Mouse (Mus musculus) midbrain, embryonic 10.5 days (tissue): ENCODE data around the gene Olfr600. TPM values are rescaled to one million over a fixed set of nuclear protein-coding genes. Genes with fewer than 3 reads are reported as not detected.
"Not testable (repeated sequence)": the region's sequence is repeated elsewhere in the genome, so short reads cannot be mapped to it uniquely, and the experiment has no call there.

Experiments
- DNase-seq: peaks from one replicate; pipeline ENCODE4 v3.0.0-alpha.2; 2017; ENCODE audit warnings: low spot score
- H3K27ac ChIP-seq: fragments of 300-500 bp; sonication (generic); replicated peaks from 2 replicates; pipeline ENCODE4 v1.5.1; 2016; ENCODE audit warnings: mild to moderate bottlenecking
- H3K27me3 ChIP-seq: fragments of 300-500 bp; sonication (generic); 2 replicates; pipeline ENCODE4 v1.6.1; 2016; ENCODE audit warnings: low read depth, mild to moderate bottlenecking; ENCODE audit not compliant: poor library complexity, severe bottlenecking
- H3K36me3 ChIP-seq: fragments of 300-500 bp; sonication (generic); 2 replicates; pipeline ENCODE4 v1.6.1; 2016; ENCODE audit warnings: mild to moderate bottlenecking, moderate library complexity
- H3K4me1 ChIP-seq: fragments of 300-500 bp; sonication (generic); 2 replicates; pipeline ENCODE4 v1.6.1; 2016
- H3K4me3 ChIP-seq: fragments of 300-500 bp; sonication (generic); 2 replicates; pipeline ENCODE4 v1.5.1; 2016; ENCODE audit warnings: mild to moderate bottlenecking, moderate library complexity
- H3K9me3 ChIP-seq: fragments of 300-500 bp; sonication (generic); replicated peaks from 2 replicates; pipeline ENCODE4 v1.6.1; 2016; ENCODE audit warnings: mild to moderate bottlenecking
- WGBS: fragments of 180-500 bp; shearing (Covaris S2); methylation state at CpG from one replicate; pipeline ENCODE4 v1.1.7; 2016; 5-methylcytosine and 5-hydroxymethylcytosine counted together
- polyA plus RNA-seq: library from polyadenylated mRNA; unstranded; fragments of >200 nt; fragmentation: Nextera tagmentation; extraction: Ambion mirVana; gene quantifications from 2 replicates; pipeline ENCODE4 v1.2.1, GENCODE M21; 2016

The Olfr600 gene
- not detected in 2 replicates for polyA plus RNA-seq

- Histone ChIP-seq H3K27me3 (no peaks in the 10 kb centered on the region), H3K27ac (no peak within 1 kb of the TSS), H3K4me1 (no peaks in the 10 kb centered on the region), H3K36me3 (no peaks in the 10 kb centered on the region), H3K4me3 (no peak within 1 kb of the TSS), H3K9me3 (no peaks in the 10 kb centered on the region)
- no peak for DNase-seq
Observed at GRCm38 (mm10) chr7:103349569-103349968, at the start of gene Olfr600. Gene Olfr600 (minus strand): TSS chr7:103349669.

- Histone ChIP-seq H3K4me3 (no peak overlapping the region), H3K9me3 (no peaks in the 10 kb centered on the region), H3K27ac (no peak overlapping the region), H3K36me3 (no peaks in the 10 kb centered on the region), H3K27me3 (no peaks in the 10 kb centered on the region), H3K4me1 (no peaks in the 10 kb centered on the region)
- no peak for DNase-seq
- WGBS: 17% methylated on average over 1 of the region's 1 CpGs
Observed at GRCm38 (mm10) chr7:103398981-103399380, 49.5 kb upstream of the Olfr600 start.

GRCm38 (mm10) chr7:103397758-103398157 is 48.3 kb upstream of the Olfr600 start:
- H3K36me3 ChIP-seq: no peaks in the 10 kb centered on the region
- H3K4me3 ChIP-seq: no peak overlapping the region
- H3K27me3 ChIP-seq: no peaks in the 10 kb centered on the region
- no peak for DNase-seq
- no peaks in the 10 kb centered on the region for H3K9me3 ChIP-seq
- no peaks in the 10 kb centered on the region for H3K4me1 ChIP-seq
- no peak overlapping the region for H3K27ac ChIP-seq

GRCm38 (mm10) chr7:103386077-103386476 is 36.6 kb upstream of the Olfr600 start, which contains the start of gene Olfr603:
Gene Olfr603 (minus strand): TSS chr7:103386177.
- Histone ChIP-seq H3K27me3 (no peaks in the 10 kb centered on the region), H3K4me1 (no peaks in the 10 kb centered on the region), H3K4me3 (no peak within 1 kb of the TSS), H3K36me3 (no peaks in the 10 kb centered on the region), H3K9me3 (no peaks in the 10 kb centered on the region), H3K27ac (no peak within 1 kb of the TSS)
- no peak for DNase-seq

- H3K27me3 ChIP-seq: no peaks in the 10 kb centered on the region
- DNase-seq: no peak
- H3K36me3 ChIP-seq: no peaks in the 10 kb centered on the region
- WGBS: 95% methylated on average over 1 of the region's 1 CpGs
- no peak within 1 kb of the TSS for H3K27ac ChIP-seq
- H3K4me3 ChIP-seq: no peak within 1 kb of the TSS
- no peaks in the 10 kb centered on the region for H3K9me3 ChIP-seq
- H3K4me1 ChIP-seq: no peaks in the 10 kb centered on the region
Observed at GRCm38 (mm10) chr7:103362555-103362954, 13.1 kb upstream of the Olfr600 start, which contains the start of gene Olfr601. Gene Olfr601 (minus strand): TSS chr7:103362655.

GRCm38 (mm10) chr7:103335617-103336016 is 13.9 kb downstream of the Olfr600 start, which contains the start of gene Olfr599:
Gene Olfr599 (plus strand): TSS chr7:103335917.
- Histone ChIP-seq H3K36me3 (no peaks in the 10 kb centered on the region), H3K9me3 (no peaks in the 10 kb centered on the region), H3K27me3 (no peaks in the 10 kb centered on the region), H3K4me1 (no peaks in the 10 kb centered on the region), H3K27ac (no peak within 1 kb of the TSS), H3K4me3 (no peak within 1 kb of the TSS)
- no peak for DNase-seq
- WGBS: 89% methylated on average over 1 of the region's 1 CpGs

DNA sequence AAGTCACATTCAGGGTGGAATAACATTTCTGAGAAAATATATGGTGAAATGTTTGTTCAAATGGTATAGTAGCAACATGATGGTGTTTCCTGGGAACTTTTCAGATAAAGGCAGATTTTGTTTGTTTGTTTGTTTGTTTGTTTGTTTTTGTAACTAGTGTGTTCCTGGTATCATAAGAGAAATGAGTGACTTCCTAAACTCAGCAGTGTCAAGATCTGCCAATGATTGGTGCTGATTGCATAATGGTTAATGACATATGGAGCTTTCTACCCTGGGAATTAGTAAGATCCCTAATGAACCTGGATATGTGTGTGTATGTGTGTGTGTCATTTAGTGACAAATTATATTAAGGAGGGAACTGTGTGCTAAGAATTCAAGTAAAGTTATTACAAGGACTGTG is 26.2 kb downstream of the Olfr600 start, which contains the start of gene Olfr598:
TSS of gene Olfr598 (plus strand) at position 301 of the 400 bp plus-strand sequence.
- no peak within 1 kb of the TSS for H3K4me3 ChIP-seq
- H3K9me3 ChIP-seq: no peaks in the 10 kb centered on the region
- DNase-seq: no peak
- H3K27ac ChIP-seq: no peak within 1 kb of the TSS
- H3K4me1 ChIP-seq: no peaks in the 10 kb centered on the region
- no peaks in the 10 kb centered on the region for H3K36me3 ChIP-seq
- H3K27me3 ChIP-seq: no peaks in the 10 kb centered on the region

DNA sequence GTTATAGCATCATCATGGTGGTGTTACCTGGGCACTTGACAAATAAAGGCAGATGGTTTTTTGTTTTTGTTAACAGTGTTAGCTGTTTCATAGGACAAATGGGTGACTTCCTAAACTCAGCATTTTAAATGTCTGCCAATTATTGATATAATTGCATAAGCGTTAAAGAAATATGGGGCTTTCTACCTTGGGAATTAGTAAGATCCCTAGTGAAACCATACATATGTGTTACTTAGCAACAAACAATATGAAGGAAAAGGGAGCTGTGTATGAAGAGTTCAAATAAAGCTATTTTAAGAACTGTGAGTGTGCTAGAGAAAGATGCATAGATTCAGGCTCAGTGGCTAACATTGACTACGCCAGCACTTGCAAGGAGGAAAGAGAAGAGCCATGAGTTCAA is 33.5 kb downstream of the Olfr600 start, which contains the start of gene Olfr597:
TSS of gene Olfr597 (plus strand) at position 301 of the 400 bp plus-strand sequence.
- not testable (repeated sequence) for H3K4me3 ChIP-seq, DNase-seq, H3K27ac ChIP-seq, H3K27me3 ChIP-seq, H3K4me1 ChIP-seq, H3K9me3 ChIP-seq, H3K36me3 ChIP-seq
- 95% methylated on average over 2 of the region's 2 CpGs for WGBS

GRCm38 (mm10) chr7:103305348-103305747 is 44.1 kb downstream of the Olfr600 start, which contains the start of gene Olfr596:
Gene Olfr596 (plus strand): TSS chr7:103305648.
- H3K4me3 ChIP-seq, H3K9me3 ChIP-seq: not testable (repeated sequence)
- 88% methylated on average over 2 of the region's 2 CpGs for WGBS

More at GRCm38 (mm10) chr7:103305348-103305747, 44.1 kb downstream of the Olfr600 start, which contains the start of gene Olfr596:
- not testable (repeated sequence) for H3K27me3 ChIP-seq, H3K36me3 ChIP-seq, H3K27ac ChIP-seq, H3K4me1 ChIP-seq, DNase-seq

Other genes with a start within 250 kb of the Olfr600 start
- gene Olfr586, start 224.0 kb downstream of the Olfr600 start, polyA plus RNA-seq: not detected in 2 replicates
- gene Olfr588-ps1, start 208.8 kb downstream of the Olfr600 start, polyA plus RNA-seq: not detected in 2 replicates
- not detected in 2 replicates for gene Olfr589, start 193.3 kb downstream of the Olfr600 start, polyA plus RNA-seq
- not detected in 2 replicates for gene Olfr591, start 171.3 kb downstream of the Olfr600 start, polyA plus RNA-seq
- not detected in 2 replicates for gene Olfr592, start 164.9 kb downstream of the Olfr600 start, polyA plus RNA-seq
- gene Olfr593, start 137.8 kb downstream of the Olfr600 start, polyA plus RNA-seq: not detected in 2 replicates
- gene Olfr594, start 132.7 kb downstream of the Olfr600 start, polyA plus RNA-seq: not detected in 2 replicates
- gene Usp17ld, start 97.2 kb downstream of the Olfr600 start, polyA plus RNA-seq: not detected in 2 replicates
- gene Olfr596, start 44.0 kb downstream of the Olfr600 start, polyA plus RNA-seq: not detected in 2 replicates
- gene Olfr597, start 33.4 kb downstream of the Olfr600 start, polyA plus RNA-seq: not detected in 2 replicates
- gene Olfr598, start 26.1 kb downstream of the Olfr600 start, polyA plus RNA-seq: not detected in 2 replicates
- not detected in 2 replicates for gene Olfr599, start 13.8 kb downstream of the Olfr600 start, polyA plus RNA-seq
- not detected in 2 replicates for gene Olfr601, start 13.0 kb upstream of the Olfr600 start, polyA plus RNA-seq
- gene Olfr603, start 36.5 kb upstream of the Olfr600 start, polyA plus RNA-seq: not detected in 2 replicates
- not detected in 2 replicates for gene Usp17lc, start 65.4 kb upstream of the Olfr600 start, polyA plus RNA-seq
- gene Olfr605, start 95.8 kb upstream of the Olfr600 start, polyA plus RNA-seq: not detected in 2 replicates
- gene Olfr606, start 99.4 kb upstream of the Olfr600 start, polyA plus RNA-seq: not detected in 2 replicates
- not detected in 2 replicates for gene Olfr607, start 114.5 kb upstream of the Olfr600 start, polyA plus RNA-seq
- gene Olfr608, start 120.2 kb upstream of the Olfr600 start, polyA plus RNA-seq: not detected in 2 replicates
- not detected in 2 replicates for gene Olfr609, start 148.4 kb upstream of the Olfr600 start, polyA plus RNA-seq
- not detected in 2 replicates for gene Olfr610, start 162.5 kb upstream of the Olfr600 start, polyA plus RNA-seq
- gene Olfr611, start 171.2 kb upstream of the Olfr600 start, polyA plus RNA-seq: not detected in 2 replicates
- not detected in 2 replicates for gene Olfr612, start 193.0 kb upstream of the Olfr600 start, polyA plus RNA-seq
- not detected in 2 replicates for gene Olfr613, start 198.4 kb upstream of the Olfr600 start, polyA plus RNA-seq
- not detected in 2 replicates for gene Olfr615, start 206.4 kb upstream of the Olfr600 start, polyA plus RNA-seq
- not detected in 2 replicates for gene Olfr616, start 219.5 kb upstream of the Olfr600 start, polyA plus RNA-seq
- gene Olfr617, start 223.4 kb upstream of the Olfr600 start, polyA plus RNA-seq: not detected in 2 replicates
- not detected in 2 replicates for gene Olfr618, start 240.4 kb upstream of the Olfr600 start, polyA plus RNA-seq